Mouse (Mus musculus) CH12.LX (cell line): ENCODE data around the gene Edn2.

Source experiments
- BHLHE40 ChIP-seq: IDR thresholded peaks from 2 replicates; pipeline ENCODE4 v1.6.1; 2011; ENCODE audit warnings: mild to moderate bottlenecking, low read depth, low read length, improper control_type of control experiment
- CTCF ChIP-seq, 2 experiments: IDR thresholded peaks in 1 of 2; conservative IDR thresholded peaks in 1 of 2; 2 replicates each; pipeline ENCODE4 v1.5.1; 2011 to 2012; ENCODE audit warnings: low read depth in 2 of 2, low read length in 2 of 2, improper control_type of control experiment in 1 of 2, inconsistent platforms in 1 of 2, mild to moderate bottlenecking in 1 of 2, moderate library complexity in 1 of 2
- E2F4 ChIP-seq: IDR thresholded peaks from 2 replicates; pipeline ENCODE4 v1.6.1; 2011; ENCODE audit warnings: low read depth, low read length, improper control_type of control experiment; ENCODE audit not compliant: insufficient replicate concordance
- ELF1 ChIP-seq: IDR thresholded peaks from 2 replicates; pipeline ENCODE4 v1.6.1; 2014; ENCODE audit warnings: low read depth, mild to moderate bottlenecking, inconsistent platforms, low read length, improper control_type of control experiment
- EP300 ChIP-seq: IDR thresholded peaks from 2 replicates; pipeline ENCODE4 v1.6.1; 2011; ENCODE audit warnings: low read length, improper control_type of control experiment
- ETS1 ChIP-seq: conservative IDR thresholded peaks from 2 replicates; pipeline ENCODE4 v1.6.1; 2012; ENCODE audit warnings: low read depth, mild to moderate bottlenecking, inconsistent platforms, low read length, improper control_type of control experiment, moderate library complexity
- HCFC1 ChIP-seq: IDR thresholded peaks from 2 replicates; pipeline ENCODE4 v1.6.1; 2012; ENCODE audit warnings: low read depth, mild to moderate bottlenecking, inconsistent platforms, low read length, improper control_type of control experiment
- MEF2A ChIP-seq: IDR thresholded peaks from 2 replicates; pipeline ENCODE4 v1.6.1; 2014; ENCODE audit warnings: low read depth, mild to moderate bottlenecking, inconsistent platforms, low read length, improper control_type of control experiment, borderline replicate concordance
- MXI1 ChIP-seq: IDR thresholded peaks from 2 replicates; pipeline ENCODE4 v1.6.1; 2011; ENCODE audit warnings: mild to moderate bottlenecking, low read depth, low read length, improper control_type of control experiment
- NRF1 ChIP-seq: IDR thresholded peaks from 2 replicates; pipeline ENCODE4 v1.6.1; 2014; ENCODE audit warnings: low read depth, mild to moderate bottlenecking, inconsistent platforms, low read length, improper control_type of control experiment, moderate library complexity
- POLR2A ChIP-seq: IDR thresholded peaks from 2 replicates; pipeline ENCODE4 v1.6.1; 2011; ENCODE audit warnings: low read depth, mild to moderate bottlenecking, improper control_type of control experiment, low read length
- RCOR1 ChIP-seq: conservative IDR thresholded peaks from 2 replicates; pipeline ENCODE4 v1.6.1; 2012; ENCODE audit warnings: low read depth, mild to moderate bottlenecking, inconsistent platforms, low read length, improper control_type of control experiment
- UBTF ChIP-seq: IDR thresholded peaks from 2 replicates; pipeline ENCODE4 v1.6.1; 2012; ENCODE audit warnings: low read depth, mild to moderate bottlenecking, inconsistent platforms, low read length, improper control_type of control experiment, moderate library complexity
- USF1 ChIP-seq: IDR thresholded peaks from 2 replicates; pipeline ENCODE4 v1.6.1; 2014; ENCODE audit warnings: low read depth, mild to moderate bottlenecking, inconsistent platforms, low read length, improper control_type of control experiment

GRCm38 (mm10) chr4:120188204-120188603, 27.2 kb downstream of the Edn2 start:
- TF ChIP-seq CTCF (conservative IDR thresholded peaks at IDR 0.05 in 1 of 2, IDR thresholded peaks at IDR 0.05 in 1 of 2; ENCODE audit: low read depth in 2 of 2, low read length in 2 of 2) (no peak), RCOR1 (no peak), MXI1 (no peak), UBTF (no peak), EP300 (no peak), POLR2A (no peak), USF1 (no peak), MEF2A (no peak), E2F4 (no peak), BHLHE40 (no peak), ETS1 (no peak), ELF1 (no peak), HCFC1 (no peak), NRF1 (no peak)
